9 mouse cellular contexts compared by ENCODE assay signal in genomic region chr13:24338343-24338861, GRCm38 (mm10). TPM values are rescaled to one million over a fixed set of nuclear protein-coding genes. Genes with fewer than 3 reads are reported as not detected.
DNase-seq lines count a peak whose midpoint lies in the region; ATAC-seq and TF ChIP-seq lines count a peak whose summit lies in the region.
"Had no signal": no experiment of that assay in that cellular context is flagged by ENCODE, and none has a peak within 500 bp of the region (broad histone marks: within the 10 kb centered on the region; RNA-seq: fewer than 3 reads in every experiment).

No protein-coding gene starts in this region.

- no peak for TF ChIP-seq EP300 in heart, adult 2 months (IDR thresholded peaks at IDR 0.05; ENCODE audit: insufficient read depth, low read depth, low read length)

- WGBS in heart, adult 2 months: 16% methylated on average over 4 of the region's 4 CpGs
- 53% methylated on average over 4 of the region's 4 CpGs for WGBS in heart, embryonic 10.5 days
- 18% methylated on average over 4 of the region's 4 CpGs for WGBS in liver, embryonic 15.5 days (ENCODE audit: insufficient replicate concordance)
- 36% methylated on average over 4 of the region's 4 CpGs for WGBS in stomach, embryonic 16.5 days
- WGBS in hindbrain, embryonic 13.5 days: 80% methylated on average over 4 of the region's 4 CpGs
- WGBS in limb, embryonic 10.5 days: 73% methylated on average over 4 of the region's 4 CpGs

- H3K4me3 ChIP-seq in heart, adult 2 months: no peak overlapping the region
- no peak overlapping the region for H3K4me3 ChIP-seq in heart, embryonic 10.5 days
- H3K4me3 ChIP-seq in liver, embryonic 15.5 days (replicated peaks): no peak overlapping the region
- no peak overlapping the region for H3K4me3 ChIP-seq in stomach, embryonic 16.5 days (replicated peaks; ENCODE audit: low read length)
- no peak overlapping the region for H3K4me3 ChIP-seq in hindbrain, embryonic 13.5 days
- no peak overlapping the region for H3K4me3 ChIP-seq in limb, embryonic 10.5 days
- H3K4me3 ChIP-seq: erythroblast, embryonic 14.5 days had no signal

- TF ChIP-seq POLR2A in heart, adult 2 months (IDR thresholded peaks at IDR 0.05; ENCODE audit: insufficient read depth, low read depth, low read length): peak; percentile 22; the same call in 1 of the 2 replicates

- TF ChIP-seq CTCF in heart, adult 2 months (IDR thresholded peaks at IDR 0.05): no peak

- no peak overlapping the region for H3K9ac ChIP-seq in heart, adult 2 months (ENCODE audit: low read depth, low read length)
- H3K9ac ChIP-seq in liver, embryonic 15.5 days: no peak overlapping the region
- no peak overlapping the region for H3K9ac ChIP-seq in stomach, embryonic 16.5 days (ENCODE audit: low read length)
- H3K9ac ChIP-seq in hindbrain, embryonic 13.5 days: no peak overlapping the region

- peak overlapping the region; percentile 39 for H3K4me2 ChIP-seq in liver, embryonic 15.5 days
- no peak overlapping the region for H3K4me2 ChIP-seq in stomach, embryonic 16.5 days (ENCODE audit: low read depth, low read length)
- H3K4me2 ChIP-seq in hindbrain, embryonic 13.5 days: no peak overlapping the region

- peak overlapping the region; percentile 69 for H3K27ac ChIP-seq in heart, adult 2 months
- no peak overlapping the region for H3K27ac ChIP-seq in heart, embryonic 10.5 days
- 0 out of 2 replicates have a peak overlapping the region, but pooled peaks have one; percentile 42 for H3K27ac ChIP-seq in liver, embryonic 15.5 days (replicated peaks)
- no peak overlapping the region for H3K27ac ChIP-seq in stomach, embryonic 16.5 days (ENCODE audit: low read length)
- H3K27ac ChIP-seq in hindbrain, embryonic 13.5 days: no peak overlapping the region
- H3K27ac ChIP-seq in limb, embryonic 10.5 days: no peak overlapping the region

- no peaks in the 10 kb centered on the region for H3K27me3 ChIP-seq in heart, adult 2 months (ENCODE audit: control insufficient read depth, insufficient read depth, low read length)
- no peaks in the 10 kb centered on the region for H3K27me3 ChIP-seq in heart, embryonic 10.5 days (ENCODE audit: insufficient read depth, poor library complexity, severe bottlenecking)
- H3K27me3 ChIP-seq in liver, embryonic 15.5 days: no peaks in the 10 kb centered on the region
- no peaks in the 10 kb centered on the region for H3K27me3 ChIP-seq in stomach, embryonic 16.5 days (ENCODE audit: control insufficient read depth, insufficient read depth, low read length)
- no peaks in the 10 kb centered on the region for H3K27me3 ChIP-seq in hindbrain, embryonic 13.5 days
- no peaks in the 10 kb centered on the region for H3K27me3 ChIP-seq in limb, embryonic 10.5 days (ENCODE audit: low read depth, poor library complexity, severe bottlenecking)

- peaks cover 3% of the 10 kb centered on the region for H3K36me3 ChIP-seq in heart, adult 2 months (ENCODE audit: control insufficient read depth, insufficient read depth, low read length)
- no peaks in the 10 kb centered on the region for H3K36me3 ChIP-seq in heart, embryonic 10.5 days
- H3K36me3 ChIP-seq in liver, embryonic 15.5 days (replicated peaks): no peaks in the 10 kb centered on the region
- no peaks in the 10 kb centered on the region for H3K36me3 ChIP-seq in stomach, embryonic 16.5 days (ENCODE audit: control insufficient read depth, insufficient read depth, low read length)
- H3K36me3 ChIP-seq in hindbrain, embryonic 13.5 days: no peaks in the 10 kb centered on the region
- no peaks in the 10 kb centered on the region for H3K36me3 ChIP-seq in limb, embryonic 10.5 days

- H3K9me3 ChIP-seq in heart, embryonic 10.5 days: no peaks in the 10 kb centered on the region
- no peaks in the 10 kb centered on the region for H3K9me3 ChIP-seq in liver, embryonic 15.5 days (replicated peaks)
- no peaks in the 10 kb centered on the region for H3K9me3 ChIP-seq in stomach, embryonic 16.5 days (replicated peaks; ENCODE audit: control insufficient read depth, low read length)
- no peaks in the 10 kb centered on the region for H3K9me3 ChIP-seq in hindbrain, embryonic 13.5 days
- no peaks in the 10 kb centered on the region for H3K9me3 ChIP-seq in limb, embryonic 10.5 days (replicated peaks)

- ATAC-seq in liver, embryonic 15.5 days (ENCODE audit: insufficient read depth): peak; percentile 51; the same call in 1 of the 2 replicates
- peak; percentile 37; the same call in 1 of the 2 replicates for ATAC-seq in stomach, embryonic 16.5 days (ENCODE audit: insufficient read depth, low FRiP score)
- ATAC-seq in hindbrain, embryonic 13.5 days (ENCODE audit: low FRiP score): no peak

- peaks cover 14% of the 10 kb centered on the region for H3K4me1 ChIP-seq in heart, adult 2 months (ENCODE audit: control insufficient read depth, insufficient read depth, low read length)
- peaks cover 8% of the 10 kb centered on the region; the same call in 1 of the 2 replicates for H3K4me1 ChIP-seq in heart, embryonic 10.5 days
- peaks cover 18% of the 10 kb centered on the region for H3K4me1 ChIP-seq in liver, embryonic 15.5 days (replicated peaks)
- H3K4me1 ChIP-seq in stomach, embryonic 16.5 days (ENCODE audit: control insufficient read depth, insufficient read depth, low read length): peaks cover 8% of the 10 kb centered on the region
- H3K4me1 ChIP-seq in hindbrain, embryonic 13.5 days (replicated peaks): no peaks in the 10 kb centered on the region
- peaks cover 3% of the 10 kb centered on the region; the same call in 1 of the 2 replicates for H3K4me1 ChIP-seq in limb, embryonic 10.5 days

- H3K79me2 ChIP-seq in heart, adult 2 months (replicated peaks; ENCODE audit: control insufficient read depth, insufficient read depth, low read length): no peaks in the 10 kb centered on the region

- intact Hi-C loops in heart, adult 2 months (cut with DNase I): loop anchor here (5.0 to 10.0 kb wide), 3 partner anchors 39 to 349 kb away; no protein-coding TSS in a partner anchor

- peak; percentile 40 to 72 for DNase-seq in heart, adult 2 months
- DNase-seq in heart, embryonic 10.5 days (ENCODE audit: low spot score): no peak
- DNase-seq in heart, adult 9 months (ENCODE audit: low spot score in 2 of 2): peak; percentile 83 to 85
- DNase-seq in layer of hippocampus, postnatal 10 days (ENCODE audit: low spot score in 2 of 2): no peak
- no peak for DNase-seq in limb, embryonic 10.5 days (ENCODE audit: low spot score)

RNA-seq across cellular contexts. Expression of gene Cmah, which starts 11.2 kb away (rescaled TPM):
- 1 to 10 TPM; 2.7 to 4.0 TPM for total RNA-seq in heart, adult 2 months (2021)
- 0.84 and 1.4 TPM in 2 replicates for polyA plus RNA-seq in heart, adult 2 months (2012; rRNA removed)
- polyA plus RNA-seq in heart, embryonic 10.5 days (2016; fragmentation: Nextera tagmentation; extraction: Ambion mirVana): 0.21 and 0.39 TPM in 2 replicates
- polyA plus RNA-seq in liver, embryonic 15.5 days (2015; fragmentation: Nextera tagmentation; extraction: Ambion mirVana): 0.81 and 1.1 TPM in 2 replicates
- polyA plus RNA-seq in stomach, embryonic 16.5 days (2015; fragmentation: Nextera tagmentation; extraction: Ambion mirVana): 0.60 and 0.83 TPM in 2 replicates
- polyA plus RNA-seq in hindbrain, embryonic 13.5 days (2015; fragmentation: Nextera tagmentation; extraction: Ambion mirVana): 0.47 and 0.49 TPM in 2 replicates
- total RNA-seq in layer of hippocampus, postnatal 10 days (2021): under 1 TPM; 0.36 to 0.41 TPM
- 0.20 and 0.35 TPM in 2 replicates for polyA plus RNA-seq in limb, embryonic 10.5 days (2016; fragmentation: Nextera tagmentation; extraction: Ambion mirVana)

RNA-seq across cellular contexts. Expression of gene Carmil1, which starts 57.8 kb away (rescaled TPM):
- 1 to 10 TPM; 4.4 to 6.9 TPM for total RNA-seq in heart, adult 2 months (2021)
- 1.2 and 1.4 TPM in 2 replicates for polyA plus RNA-seq in heart, adult 2 months (2012; rRNA removed)
- 13.5 and 21.8 TPM in 2 replicates for polyA plus RNA-seq in heart, embryonic 10.5 days (2016; fragmentation: Nextera tagmentation; extraction: Ambion mirVana)
- 4.1 and 5.1 TPM in 2 replicates for polyA plus RNA-seq in liver, embryonic 15.5 days (2015; fragmentation: Nextera tagmentation; extraction: Ambion mirVana)
- polyA plus RNA-seq in stomach, embryonic 16.5 days (2015; fragmentation: Nextera tagmentation; extraction: Ambion mirVana): 38.0 and 41.6 TPM in 2 replicates
- polyA plus RNA-seq in hindbrain, embryonic 13.5 days (2015; fragmentation: Nextera tagmentation; extraction: Ambion mirVana): 27.9 and 28.7 TPM in 2 replicates
- total RNA-seq in layer of hippocampus, postnatal 10 days (2021): 10 to 100 TPM; 41.0 to 44.3 TPM
- polyA plus RNA-seq in limb, embryonic 10.5 days (2016; fragmentation: Nextera tagmentation; extraction: Ambion mirVana): 23.3 and 33.1 TPM in 2 replicates

Comparison
In these comparisons a context has a peak if more than half of its experiments do, and no peak if none do; other contexts are left out.
1. DNase-seq: peak in heart, adult 2 months (2 of 2) and heart, adult 9 months (2 of 2); none in heart, embryonic 10.5 days (single experiment), layer of hippocampus, postnatal 10 days (0 of 2) and limb, embryonic 10.5 days (single experiment).
2. H3K27ac ChIP-seq: peak in heart, adult 2 months (single experiment) and liver, embryonic 15.5 days (single experiment); none in heart, embryonic 10.5 days (single experiment), stomach, embryonic 16.5 days (single experiment), hindbrain, embryonic 13.5 days (single experiment) and limb, embryonic 10.5 days (single experiment).